Mouse (Mus musculus) retina, embryonic 14.5 days (tissue): ENCODE results near the gene Dcun1d1.

Experiments used
- DNase-seq: peaks from one replicate; pipeline ENCODE4 v3.0.0-alpha.2; 2015; ENCODE audit warnings: low spot score

The Dcun1d1 gene

DNA sequence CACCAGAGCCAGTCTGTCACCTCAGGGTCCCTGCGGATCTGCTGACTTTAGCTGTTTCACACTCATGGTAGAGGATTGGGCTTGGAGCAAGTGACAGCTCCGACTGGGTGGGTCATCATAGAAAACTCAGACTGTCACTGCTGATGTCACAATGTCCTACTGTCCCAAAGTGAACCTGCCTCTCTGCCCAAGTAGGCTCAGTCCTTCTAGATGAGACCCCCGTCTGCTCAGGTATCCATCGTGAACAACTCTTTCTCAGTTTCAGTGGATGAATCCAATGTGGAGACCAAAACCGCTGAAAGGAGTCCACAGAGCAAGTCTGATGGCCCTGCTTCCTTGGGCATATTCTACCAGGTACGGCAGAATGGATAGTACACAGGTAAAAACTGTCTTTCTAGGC, at the start of gene Dcun1d1:
Gene Dcun1d1 (minus strand): TSS at position 101 of the 400 bp plus-strand sequence.
- DNase-seq: no peak

DNA sequence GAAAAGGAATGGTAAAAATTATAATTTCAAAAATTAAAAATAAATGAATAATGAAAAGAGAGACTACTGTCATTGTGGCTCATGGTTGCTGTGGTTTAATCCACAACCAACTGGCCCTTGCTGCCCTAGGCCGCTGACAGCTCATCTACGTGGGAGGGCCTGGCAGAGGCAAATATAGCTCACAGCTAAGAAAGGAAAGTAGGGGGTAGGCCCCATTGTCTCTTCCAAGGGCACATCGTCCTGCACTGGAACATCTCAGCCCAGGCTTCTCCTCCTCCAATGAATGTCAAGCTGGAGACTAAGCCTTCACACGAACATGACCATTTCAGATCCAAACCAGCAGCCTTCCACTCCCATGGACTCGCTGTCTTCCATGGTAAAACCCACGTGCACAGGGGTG, 49.0 kb upstream of the Dcun1d1 start:
- DNase-seq: no peak

DNA sequence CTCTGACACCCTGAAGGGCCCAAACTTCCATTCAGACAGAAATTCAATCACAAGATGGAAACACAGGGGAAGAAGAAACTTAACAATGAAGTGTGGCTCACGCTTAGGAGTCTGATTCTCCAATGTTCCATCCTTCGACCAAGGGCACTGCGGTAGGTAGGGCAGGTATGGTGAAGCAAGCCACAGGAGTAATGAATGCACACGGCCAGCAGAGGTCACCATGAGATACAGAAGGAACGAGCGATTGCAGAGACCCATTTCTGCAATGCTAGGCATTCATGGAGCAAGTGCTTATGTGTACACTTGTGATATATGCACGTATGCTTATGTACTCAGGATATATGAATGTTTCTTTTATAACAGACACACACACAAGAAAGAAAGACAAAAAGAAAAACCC, 36.3 kb upstream of the Dcun1d1 start:
- peak; percentile 45 for DNase-seq

DNA sequence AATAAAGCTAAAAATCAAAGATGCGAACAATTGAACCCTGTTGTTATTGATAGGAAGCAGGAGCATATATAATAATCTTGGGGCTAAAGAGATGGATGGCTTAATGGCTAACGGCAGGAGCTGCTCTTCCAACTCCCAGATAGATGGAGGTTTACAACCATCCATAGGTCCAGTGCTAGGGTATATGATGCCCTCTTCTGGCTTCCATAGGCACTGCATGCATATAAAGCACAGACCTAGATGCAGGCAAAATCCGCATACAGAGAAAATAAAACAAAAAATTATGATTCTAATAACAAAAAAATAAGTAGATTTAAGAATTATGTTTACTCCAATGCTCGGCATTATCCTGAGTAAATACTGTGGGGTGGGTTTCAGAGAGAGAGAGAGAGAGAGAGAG, 35.7 kb upstream of the Dcun1d1 start:
- DNase-seq: peak; percentile 63

DNA sequence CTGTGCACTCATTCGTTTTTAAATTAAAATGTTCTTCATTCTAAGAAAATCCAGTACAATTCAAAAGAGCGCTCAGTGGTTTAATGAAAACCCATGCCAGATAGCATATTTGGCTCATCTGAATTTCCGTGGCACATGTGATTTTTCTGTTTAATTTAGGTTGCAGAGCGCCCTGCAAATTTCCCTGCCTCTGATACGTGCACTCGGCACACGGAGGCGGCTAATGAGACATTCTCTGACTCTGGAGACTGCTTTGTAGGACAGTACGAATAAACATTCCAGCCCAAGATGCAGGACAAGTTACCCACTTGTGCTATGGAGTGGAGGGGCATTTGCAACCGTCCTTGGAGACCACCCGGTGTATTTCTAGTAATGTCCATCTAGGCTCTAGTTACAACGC, 33.9 kb upstream of the Dcun1d1 start:
- DNase-seq: no peak

DNA sequence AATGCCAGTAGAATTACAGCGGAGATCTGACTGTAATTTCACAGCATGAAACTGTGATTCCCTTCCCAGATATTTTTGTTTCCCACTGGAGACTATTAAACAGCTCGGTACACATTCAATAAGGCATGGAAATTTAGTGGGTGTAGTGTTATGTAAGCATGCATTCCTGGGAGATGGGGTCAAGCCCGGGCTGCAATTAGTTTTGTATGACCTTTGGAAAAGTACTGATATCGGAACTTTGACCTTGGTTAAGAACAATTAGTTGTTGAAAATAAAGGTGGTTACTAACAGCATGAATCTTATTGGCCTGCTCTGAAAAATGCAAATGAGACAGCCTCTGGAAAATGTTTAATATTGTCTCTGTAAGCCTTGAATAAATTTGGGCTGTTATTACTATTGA, 33.2 kb upstream of the Dcun1d1 start:
- no peak for DNase-seq

DNA sequence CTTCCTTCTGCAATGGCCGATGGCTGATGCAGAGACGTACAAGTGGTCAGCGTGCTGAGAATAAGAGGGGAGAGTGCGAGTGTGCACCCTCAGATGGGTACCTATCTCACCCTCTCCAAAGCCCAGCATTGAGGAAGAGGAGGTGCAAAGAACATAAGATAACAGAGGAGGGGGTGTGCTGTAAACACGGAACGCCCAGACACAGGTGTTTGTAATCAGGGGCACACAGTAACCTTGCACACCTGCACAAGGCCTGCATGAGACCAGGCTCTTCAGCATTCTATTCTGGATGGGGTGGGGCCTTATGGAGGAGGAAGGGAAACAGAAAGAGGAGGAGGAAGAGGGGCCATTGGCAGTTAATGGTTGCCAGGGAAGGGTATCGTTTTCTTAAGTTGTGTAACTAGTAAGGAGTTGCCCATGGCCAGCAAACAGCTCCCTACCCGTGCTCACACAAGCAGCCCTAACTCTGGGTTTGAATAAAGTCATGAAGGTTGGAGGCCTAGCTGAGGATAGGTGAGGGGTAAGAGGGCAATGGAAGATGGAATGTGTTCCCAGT, 30.2 kb upstream of the Dcun1d1 start:
- DNase-seq: no peak

DNA sequence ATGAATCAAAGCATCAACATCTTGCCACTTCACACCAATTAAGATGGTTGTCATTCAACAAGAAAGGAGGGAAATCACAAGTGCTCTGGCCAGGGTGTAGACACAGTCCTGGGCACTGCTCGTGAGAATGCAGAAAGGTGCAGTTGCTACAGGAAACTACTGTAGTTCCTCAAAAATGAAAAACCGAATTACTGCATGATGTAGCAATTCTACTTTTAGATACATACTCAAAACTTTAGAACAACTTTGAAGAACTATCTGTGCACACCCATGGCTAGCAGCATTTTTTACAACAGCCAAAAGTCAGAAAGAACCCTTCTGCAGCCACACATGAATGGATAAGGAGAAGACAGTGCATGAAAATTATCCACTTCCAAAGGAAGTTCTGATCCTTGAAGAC, 29.2 kb upstream of the Dcun1d1 start:
- no peak for DNase-seq

DNA sequence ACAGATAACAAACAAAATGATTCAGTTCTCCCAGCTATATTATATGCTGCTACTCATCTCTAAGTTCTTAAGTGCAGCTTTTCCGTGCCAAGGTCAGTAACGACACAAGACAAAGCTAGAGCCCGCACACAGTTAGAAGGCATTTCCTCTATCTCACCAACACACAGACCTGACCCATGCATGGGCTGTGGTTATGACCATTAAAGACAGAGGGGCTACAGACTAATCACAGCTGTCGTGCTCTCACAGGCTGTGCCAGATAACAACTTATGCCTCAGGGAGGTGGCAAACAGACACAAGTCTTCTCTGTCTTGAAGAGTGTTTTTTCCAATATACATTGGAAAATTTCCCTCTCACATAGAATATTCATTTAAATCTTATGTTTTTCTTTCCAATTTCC, 27.7 kb upstream of the Dcun1d1 start:
- DNase-seq: no peak

DNA sequence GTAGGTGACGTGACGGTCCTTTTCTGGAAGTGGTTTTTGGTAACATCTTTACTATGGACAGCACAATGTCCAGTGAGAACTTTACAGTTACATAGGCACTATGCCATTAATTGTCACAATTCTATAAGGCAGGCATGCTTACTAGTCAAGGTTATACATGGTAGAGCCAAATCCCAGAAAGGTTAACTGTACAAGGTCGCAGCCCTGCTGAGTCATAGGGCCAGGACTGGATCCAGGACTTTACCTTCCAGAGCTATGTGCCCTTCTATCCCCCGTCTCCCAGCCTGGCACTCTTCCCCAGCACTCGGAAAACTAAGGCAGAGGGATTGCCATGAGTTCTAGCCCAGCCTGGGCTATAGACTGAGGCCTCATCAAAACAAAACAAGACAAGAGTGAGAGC, 26.7 kb upstream of the Dcun1d1 start:
- no peak for DNase-seq

DNA sequence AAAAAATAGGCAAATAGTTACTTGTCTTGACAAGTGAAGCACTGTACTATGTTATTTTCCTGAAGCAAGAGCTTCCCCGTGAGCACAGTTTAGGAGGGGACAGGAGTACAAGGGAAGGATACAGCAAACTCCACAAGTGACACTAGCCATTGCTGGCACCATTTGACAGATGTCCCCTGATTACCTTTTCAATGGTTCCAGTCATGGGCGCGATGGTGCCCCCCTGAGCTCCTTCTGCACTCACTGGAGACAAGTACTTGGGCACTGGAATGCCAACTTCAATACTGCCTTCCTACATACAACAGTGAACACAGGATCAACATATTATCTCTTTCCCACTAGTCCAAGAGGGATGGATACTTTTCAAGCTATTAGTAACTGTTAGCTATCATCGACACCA, 26.2 kb upstream of the Dcun1d1 start:
- no peak for DNase-seq

DNA sequence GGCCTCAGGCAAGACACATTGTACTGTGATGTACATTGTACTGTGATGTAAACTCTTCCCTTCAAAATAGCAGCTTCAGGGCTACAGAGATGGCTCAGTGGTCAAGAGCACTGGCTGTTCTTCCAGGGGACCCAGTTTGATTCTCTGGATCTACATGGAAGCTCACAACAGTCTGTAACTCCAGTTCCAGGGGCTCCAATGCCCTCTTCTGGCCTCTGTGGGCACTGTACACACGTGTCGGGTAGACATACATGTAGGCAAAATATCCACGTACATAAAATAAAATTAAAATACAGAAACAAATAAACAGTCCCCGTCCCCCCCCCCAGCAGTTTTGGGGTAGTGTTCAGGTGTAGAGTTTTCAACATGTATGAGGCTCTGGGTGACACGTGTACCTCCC, 25.7 kb upstream of the Dcun1d1 start:
- DNase-seq: no peak

DNA sequence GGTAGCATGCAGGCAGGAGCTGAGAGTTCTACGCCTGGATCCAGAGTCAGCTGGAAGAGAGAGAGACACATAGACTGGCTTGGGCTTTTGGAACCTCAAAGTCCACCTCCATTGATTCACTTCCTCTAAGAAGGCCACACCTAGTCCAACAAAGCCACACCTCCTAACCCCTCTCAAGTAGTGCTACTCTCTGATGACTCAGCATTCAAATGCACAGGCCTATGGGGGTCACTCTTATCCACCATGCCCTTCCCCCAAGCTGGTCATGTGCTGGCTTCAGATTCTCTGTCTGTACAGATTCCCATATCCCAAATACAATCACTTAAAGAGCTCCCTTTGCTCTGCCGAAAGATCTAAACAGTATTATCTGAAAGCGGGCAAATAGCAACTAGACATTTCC, 20.0 kb upstream of the Dcun1d1 start:
- DNase-seq: no peak

DNA sequence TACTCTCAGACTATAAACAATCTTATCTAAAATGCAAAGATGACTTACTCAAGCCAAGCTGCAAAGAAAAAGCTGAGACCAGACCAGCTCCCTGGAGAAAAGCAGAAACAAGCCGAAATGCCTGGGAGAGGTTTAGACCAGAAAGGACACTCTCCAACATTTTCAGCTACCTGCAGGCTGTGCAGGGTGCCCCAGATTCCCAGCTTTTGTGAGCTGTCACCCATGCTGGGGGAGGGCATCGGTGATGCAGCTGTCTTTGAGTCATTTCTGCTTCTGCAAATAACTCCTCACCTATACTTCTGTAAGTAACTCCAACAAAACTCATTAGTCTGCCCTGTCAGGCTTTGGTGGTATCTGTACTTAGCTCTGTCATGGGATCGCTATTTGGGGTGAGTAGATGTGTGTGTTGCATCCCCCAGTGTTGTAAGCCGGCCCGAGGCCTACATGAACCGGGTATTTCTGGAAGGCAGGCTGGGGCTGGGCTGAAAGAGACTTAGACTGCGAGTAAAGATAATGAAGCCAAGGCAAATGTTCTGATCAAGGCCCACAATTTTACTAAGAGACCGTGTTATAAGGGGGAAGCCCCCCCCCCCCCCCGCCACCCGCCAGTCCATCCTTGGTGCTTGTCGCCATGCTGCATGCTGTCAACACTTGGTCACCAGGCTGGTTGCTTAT, 17.8 kb upstream of the Dcun1d1 start:
- DNase-seq: no peak

DNA sequence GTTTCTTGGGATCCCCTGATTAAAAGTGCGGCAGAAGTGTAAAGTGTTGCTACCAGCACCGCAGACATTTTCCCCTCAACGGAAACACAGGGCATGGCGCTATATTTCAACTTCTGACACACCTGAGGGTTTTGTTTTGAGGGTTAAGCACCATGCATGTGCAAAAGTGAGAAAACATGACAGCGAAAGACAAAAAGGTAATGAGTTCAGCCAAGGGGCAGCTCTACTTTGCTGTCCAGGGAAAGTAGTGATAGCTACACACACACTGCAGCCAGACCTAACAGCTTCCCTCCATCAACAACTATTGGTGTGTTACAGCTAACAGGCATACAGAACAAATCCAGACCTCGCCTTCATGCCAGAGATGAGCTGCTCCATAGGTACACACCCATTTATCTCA, 16.6 kb upstream of the Dcun1d1 start:
- no peak for DNase-seq

DNA sequence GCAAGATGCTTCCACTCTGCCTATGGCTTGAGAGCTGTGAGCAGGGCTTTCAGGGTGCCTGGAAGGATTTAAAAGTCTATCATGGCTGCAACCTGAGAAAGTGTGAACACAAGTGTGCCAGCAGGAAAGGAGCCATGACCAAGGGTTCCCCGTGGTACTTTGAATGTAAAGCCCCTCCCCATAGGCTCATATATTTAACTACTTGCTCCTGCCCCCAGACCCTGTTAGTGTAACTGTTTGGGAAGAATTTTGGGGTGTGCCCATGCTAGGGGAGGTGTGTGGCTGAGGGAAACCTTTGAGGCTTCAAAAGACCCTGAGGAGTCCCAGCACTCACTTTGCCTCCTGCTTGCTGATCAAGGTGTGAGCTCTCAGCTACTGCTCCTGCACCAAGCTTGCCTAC, 15.9 kb upstream of the Dcun1d1 start:
- no peak for DNase-seq

DNA sequence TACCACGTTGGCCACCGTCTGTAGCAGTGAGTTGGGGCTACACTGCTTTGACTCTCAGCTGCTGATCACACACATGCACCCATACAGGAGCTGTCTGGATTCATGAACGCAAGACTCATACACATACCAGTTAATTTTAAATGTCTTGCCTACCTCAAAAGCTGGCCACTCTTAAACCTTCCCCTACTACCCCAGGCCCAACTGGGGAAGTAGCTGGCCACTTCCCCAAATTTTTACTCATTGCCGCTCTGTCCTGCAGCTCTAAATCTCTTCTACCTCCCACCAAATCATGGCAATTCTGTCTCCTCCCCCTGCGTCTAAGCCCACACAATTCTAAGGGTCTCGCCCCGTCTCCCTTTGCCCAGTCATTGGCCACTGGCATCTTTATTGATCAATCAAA, 11.0 kb upstream of the Dcun1d1 start:
- no peak for DNase-seq

DNA sequence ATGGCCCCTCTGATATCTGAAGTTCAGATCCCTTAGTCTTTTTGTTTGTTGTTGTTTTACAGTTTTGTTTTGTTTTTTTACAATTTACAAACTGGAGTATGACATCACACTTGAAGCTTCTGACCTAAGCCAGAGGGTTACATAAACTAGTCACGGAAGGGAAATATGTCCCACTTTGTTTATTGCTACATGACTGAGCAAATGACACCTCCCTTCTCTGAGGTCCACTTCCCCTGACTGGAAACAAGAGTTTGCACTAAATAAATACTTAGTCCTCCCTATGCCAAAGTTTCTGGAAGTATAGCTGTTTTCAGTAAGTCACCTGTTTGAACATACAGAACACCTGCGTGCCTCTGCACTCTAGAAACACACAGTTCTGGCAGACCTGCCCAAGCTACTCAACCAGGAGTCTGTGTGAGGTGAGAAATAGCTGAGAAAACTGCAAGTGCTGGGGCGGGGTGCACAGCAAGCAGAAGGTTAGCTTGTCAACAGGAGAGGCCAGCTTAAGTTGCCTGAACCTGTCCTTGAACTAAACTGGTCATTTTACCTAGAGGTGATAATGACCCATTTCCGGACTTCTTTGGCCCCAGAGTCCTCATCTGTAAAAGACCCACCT, 3.4 kb upstream of the Dcun1d1 start:
- DNase-seq: no peak

DNA sequence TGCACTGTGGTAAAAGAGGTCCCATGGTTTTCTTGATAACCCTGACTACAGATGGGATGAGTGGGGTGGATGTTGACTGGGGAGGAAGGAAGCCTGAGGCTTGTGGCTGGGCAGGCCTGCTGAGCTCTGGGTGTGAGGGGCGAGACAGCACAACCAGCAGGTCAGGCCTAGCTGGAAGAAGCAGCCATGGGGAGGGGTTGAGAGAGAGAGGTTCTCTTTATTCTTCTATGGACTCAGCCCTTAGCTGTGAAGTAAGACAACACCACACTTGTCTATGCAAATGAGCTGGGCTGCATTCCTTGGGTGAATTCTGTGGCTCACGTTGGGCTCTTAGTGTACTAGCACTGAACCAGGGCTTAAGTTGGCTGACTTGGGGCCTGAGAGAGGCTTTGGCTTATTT, 2.8 kb upstream of the Dcun1d1 start:
- no peak for DNase-seq

DNA sequence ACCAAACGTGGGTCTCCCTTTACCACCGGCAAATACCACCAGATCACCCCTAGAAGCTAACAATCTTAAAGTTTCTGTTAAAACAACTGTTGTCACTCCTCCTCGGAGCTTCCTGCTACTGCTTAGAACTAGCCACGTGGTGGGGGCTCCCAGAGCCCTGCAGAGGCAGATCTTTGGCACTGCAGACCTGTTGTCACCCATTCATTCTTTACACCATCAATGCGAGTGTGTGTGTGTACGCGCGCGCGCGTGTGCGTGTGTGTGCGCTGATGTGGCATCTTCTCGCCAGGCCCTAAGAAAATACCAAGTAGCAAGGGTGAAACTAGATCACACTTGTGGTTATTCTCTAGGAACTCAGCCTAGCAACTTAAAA, 3.9 kb downstream of the Dcun1d1 start:
- peak; percentile 59 for DNase-seq

DNA sequence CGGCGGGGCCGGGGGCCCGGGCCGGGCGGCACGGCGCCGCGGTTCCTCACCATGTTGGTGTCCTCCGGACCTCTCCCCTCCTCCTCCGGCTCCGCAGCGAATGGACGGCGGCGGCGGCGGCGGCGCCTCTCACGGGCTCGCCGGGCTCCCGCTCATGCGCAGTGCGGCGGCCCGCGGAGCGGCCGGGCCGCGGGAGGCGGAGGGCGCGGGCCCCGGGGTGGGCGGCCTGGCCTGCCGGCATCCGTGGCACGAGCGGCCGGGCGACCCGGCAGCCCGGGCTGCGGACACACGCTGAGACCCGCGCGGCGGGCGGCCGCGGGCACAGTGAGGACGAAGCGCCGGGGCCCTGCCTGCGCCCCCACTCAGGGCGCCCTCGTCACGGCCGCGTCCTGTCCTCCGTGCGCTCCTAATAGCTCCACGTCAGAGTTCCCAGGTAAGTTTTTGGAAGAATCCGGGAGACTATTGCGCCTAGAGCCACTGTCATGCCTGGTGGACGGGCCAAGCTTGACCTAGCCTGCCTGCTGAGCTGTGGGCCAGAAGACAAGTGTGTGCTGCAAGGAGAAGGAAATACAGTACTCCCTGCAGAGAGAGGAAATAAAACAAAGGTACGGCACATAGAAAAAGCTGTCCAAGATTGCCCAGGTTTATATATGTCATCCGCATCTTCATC, 4.4 kb downstream of the Dcun1d1 start:
- peak; percentile 81 for DNase-seq

DNA sequence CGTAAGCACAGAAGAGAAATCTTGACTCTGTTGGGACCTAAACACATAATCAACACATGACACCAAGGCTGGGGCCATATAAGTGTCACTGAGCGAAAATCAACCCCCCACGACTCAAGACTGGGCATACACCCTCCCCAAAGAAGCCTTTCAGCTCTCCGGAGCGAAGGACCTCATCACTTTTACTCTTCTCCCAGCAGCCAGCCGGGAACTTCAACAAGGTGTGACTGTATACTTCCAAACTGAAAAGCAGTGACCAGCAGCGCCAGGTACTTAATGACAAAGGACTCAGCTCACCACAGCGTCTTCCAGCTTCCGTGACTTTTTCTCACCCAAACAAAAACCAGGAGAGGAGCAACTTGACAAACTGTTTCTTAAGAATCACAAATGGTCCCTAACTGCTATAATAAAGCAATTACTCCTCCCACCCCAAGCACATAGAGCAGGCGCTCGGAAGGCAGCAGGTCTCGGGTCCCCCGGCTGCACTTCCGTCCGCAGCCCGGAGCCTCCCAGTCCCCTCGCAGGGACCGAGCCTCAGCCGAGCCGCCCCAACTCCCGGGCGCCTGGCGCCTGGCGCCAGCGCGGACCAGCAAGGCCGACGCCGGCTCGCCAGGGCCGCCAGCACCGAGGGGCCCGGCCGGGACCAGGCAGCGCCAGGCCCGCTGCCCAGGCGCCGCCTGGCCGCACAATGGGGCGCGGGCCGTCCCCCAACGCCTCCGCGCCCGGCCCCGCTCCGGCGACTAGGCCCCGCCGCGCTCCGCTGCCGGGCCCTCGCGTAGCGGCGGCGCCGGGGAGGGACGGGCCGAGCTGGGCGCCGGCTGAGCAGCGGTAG, 5.1 kb downstream of the Dcun1d1 start:
- DNase-seq: peak; percentile 66

DNA sequence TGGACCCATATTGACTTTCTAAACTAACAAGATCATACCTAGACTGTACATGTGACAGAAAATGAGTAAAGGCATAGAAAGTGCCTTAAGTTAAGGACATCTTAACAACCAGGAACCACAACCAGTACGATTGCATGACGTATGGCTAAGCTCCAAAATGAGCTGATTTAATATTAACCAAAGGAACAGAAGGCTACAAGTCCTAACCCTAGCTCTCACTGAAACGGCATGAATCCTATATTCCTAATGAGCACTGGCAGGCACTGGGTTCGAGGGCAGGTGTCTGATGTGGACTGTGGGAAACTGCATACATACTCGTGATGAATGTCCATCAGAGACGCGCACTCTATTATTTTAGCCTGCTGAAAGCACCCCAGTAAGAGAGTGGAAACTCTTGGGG, 5.9 kb downstream of the Dcun1d1 start:
- no peak for DNase-seq
